Mouse (Mus musculus): Measurements from ENCODE around the gene Ldhd. TPM values are rescaled to one million over a fixed set of nuclear protein-coding genes. Genes with fewer than 3 reads are reported as not detected.

Ldhd gene
- total and polyA plus RNA-seq, 3 experiments, result 0.08 TPM; not detected in 2

- no peak overlapping the region for H3K4me2 ChIP-seq (ENCODE audit: insufficient read depth, low read depth, poor library complexity, severe bottlenecking)
- H3K27me3 ChIP-seq (replicated peaks), result no peaks in the 10 kb centered on the region
- in situ Hi-C loops (cut with MboI; ENCODE audit: low pct_ligation_motif_present, low pct_unique_long_range_greater_than_20kb, low sequenced_read_pairs), result no loop called here
- H3K79me2 ChIP-seq (replicated peaks; ENCODE audit: control insufficient read depth, extremely low read depth, insufficient read depth, poor library complexity, severe bottlenecking), result no peaks in the 10 kb centered on the region
- H3K9me3 ChIP-seq (replicated peaks; ENCODE audit: low read length), result no peaks in the 10 kb centered on the region
- H3K9ac ChIP-seq (ENCODE audit: insufficient read depth, low read depth), result no peak overlapping the region
- no peak for TF ChIP-seq BHLHE40 (IDR thresholded peaks at IDR 0.05; ENCODE audit: low read depth, low read length)
- no peak for TF ChIP-seq ELF1 (IDR thresholded peaks at IDR 0.05; ENCODE audit: low read depth, low read length)
- TF ChIP-seq MAX (IDR thresholded peaks at IDR 0.05; ENCODE audit: low read length), result no peak
- TF ChIP-seq TBP (conservative IDR thresholded peaks at IDR 0.05; ENCODE audit: low read depth, low read length), result no peak
- no peak for TF ChIP-seq MAZ (IDR thresholded peaks at IDR 0.05; ENCODE audit: low read depth, low read length)
- no peak for TF ChIP-seq POLR2A (IDR thresholded peaks at IDR 0.05; ENCODE audit: low read depth, low read length)
- TF ChIP-seq POLR2AphosphoS2 (IDR thresholded peaks at IDR 0.05; ENCODE audit: low read depth, low read length), result no peak
- TF ChIP-seq CHD1 (IDR thresholded peaks at IDR 0.05; ENCODE audit: low read depth, low read length), result no peak
- no peak for TF ChIP-seq USF2 (conservative IDR thresholded peaks at IDR 0.05; ENCODE audit: low read depth, low read length)
- no peak for TF ChIP-seq CTCF (conservative IDR thresholded peaks at IDR 0.05 in 1 of 2, IDR thresholded peaks at IDR 0.05 in 1 of 2; ENCODE audit: low read depth in 2 of 2, low read length in 2 of 2)
- TF ChIP-seq RCOR1 (conservative IDR thresholded peaks at IDR 0.05; ENCODE audit: low read depth, low read length), result no peak
- H3K27ac ChIP-seq (ENCODE audit: insufficient read depth, low read depth), result no peak overlapping the region
- H3K36me3 ChIP-seq (replicated peaks in 1 of 2; ENCODE audit: control insufficient read depth in 1 of 2, insufficient read depth in 1 of 2, low read length in 1 of 2), result peaks cover 0 to 37% of the 10 kb centered on the region in 2 experiments
- dilution Hi-C loops (cut with MboI; ENCODE audit: extremely low pct_ligation_motif_present, extremely low pct_unique_long_range_greater_than_20kb, low sequenced_read_pairs), result no loop called here
- peaks cover 0 to 34% of the 10 kb centered on the region in 2 experiments; a peak in 2 of 4 replicates for H3K4me1 ChIP-seq (ENCODE audit: control insufficient read depth in 1 of 2, insufficient read depth in 2 of 2)
- H3K4me3 ChIP-seq (replicated peaks in 1 of 3; ENCODE audit: low read depth in 2 of 3, low read length in 2 of 3, poor library complexity in 1 of 3), result no peak overlapping the region
- no peak for DNase-seq (ENCODE audit: extremely low read depth)
Measured at GRCm38 (mm10) chr8:111658819-111659423, 28.7 kb upstream of the Ldhd start.

GRCm38 (mm10) chr8:111657312-111657854, 27.2 kb upstream of the Ldhd start:
- Histone ChIP-seq H3K79me2 (replicated peaks; ENCODE audit: control insufficient read depth, extremely low read depth, insufficient read depth, poor library complexity, severe bottlenecking) (no peaks in the 10 kb centered on the region; the same call in 1 of the 2 replicates), H3K36me3 (replicated peaks in 1 of 2; ENCODE audit: control insufficient read depth in 1 of 2, insufficient read depth in 1 of 2, low read length in 1 of 2) (peaks cover 0 to 30% of the 10 kb centered on the region in 2 experiments), H3K9ac (ENCODE audit: insufficient read depth, low read depth) (no peak overlapping the region), H3K4me3 (replicated peaks in 1 of 3; ENCODE audit: low read depth in 2 of 3, low read length in 2 of 3, poor library complexity in 1 of 3) (no peak overlapping the region), H3K9me3 (replicated peaks; ENCODE audit: low read length) (no peaks in the 10 kb centered on the region), H3K27me3 (replicated peaks) (no peaks in the 10 kb centered on the region), H3K27ac (ENCODE audit: insufficient read depth, low read depth) (no peak overlapping the region), H3K4me1 (ENCODE audit: control insufficient read depth in 1 of 2, insufficient read depth in 2 of 2) (peaks cover 0 to 43% of the 10 kb centered on the region in 2 experiments; a peak in 2 of 4 replicates), H3K4me2 (ENCODE audit: insufficient read depth, low read depth, poor library complexity, severe bottlenecking) (no peak overlapping the region)
- no peak for DNase-seq (ENCODE audit: extremely low read depth)
- in situ Hi-C loops (cut with MboI; ENCODE audit: low pct_ligation_motif_present, low pct_unique_long_range_greater_than_20kb, low sequenced_read_pairs), result no loop called here
- TF ChIP-seq MEF2A (IDR thresholded peaks at IDR 0.05; ENCODE audit: borderline replicate concordance, low read depth, low read length) (no peak), E2F4 (IDR thresholded peaks at IDR 0.05; ENCODE audit: insufficient replicate concordance, low read depth, low read length) (no peak), POLR2A (IDR thresholded peaks at IDR 0.05; ENCODE audit: low read depth, low read length) (no peak), UBTF (IDR thresholded peaks at IDR 0.05; ENCODE audit: low read depth, low read length) (no peak), USF1 (IDR thresholded peaks at IDR 0.05; ENCODE audit: low read depth, low read length) (no peak), POLR2AphosphoS2 (IDR thresholded peaks at IDR 0.05; ENCODE audit: low read depth, low read length) (no peak), ZNF384 (IDR thresholded peaks at IDR 0.05; ENCODE audit: low read depth, low read length) (no peak), CHD2 (IDR thresholded peaks at IDR 0.05; ENCODE audit: low read length) (no peak), BHLHE40 (IDR thresholded peaks at IDR 0.05; ENCODE audit: low read depth, low read length) (no peak), EP300 (IDR thresholded peaks at IDR 0.05; ENCODE audit: low read length) (no peak), RAD21 (IDR thresholded peaks at IDR 0.05; ENCODE audit: low read depth, low read length) (no peak), CTCF (conservative IDR thresholded peaks at IDR 0.05 in 1 of 2, IDR thresholded peaks at IDR 0.05 in 1 of 2; ENCODE audit: low read depth in 2 of 2, low read length in 2 of 2) (no peak), USF2 (conservative IDR thresholded peaks at IDR 0.05; ENCODE audit: low read depth, low read length) (no peak), MAFK (IDR thresholded peaks at IDR 0.05; ENCODE audit: insufficient replicate concordance, low read length) (no peak), NELFE (IDR thresholded peaks at IDR 0.05; ENCODE audit: low read depth, low read length) (no peak), HCFC1 (IDR thresholded peaks at IDR 0.05; ENCODE audit: low read depth, low read length) (no peak)
- dilution Hi-C loops (cut with MboI; ENCODE audit: extremely low pct_ligation_motif_present, extremely low pct_unique_long_range_greater_than_20kb, low sequenced_read_pairs), result no loop called here

Data from CH12.LX (cell line).